Mouse (Mus musculus) liver, adult (tissue): ENCODE results near the gene Gm28171.
"Not testable (repeated sequence)": the region's sequence is repeated elsewhere in the genome, so short reads cannot be mapped to it uniquely, and the experiment has no call there.

Experiments
- GATA4 ChIP-seq: IDR thresholded peaks from 2 replicates; pipeline ENCODE4 v1.6.1; 2014; ENCODE audit warnings: mild to moderate bottlenecking, low read length; ENCODE audit not compliant: insufficient replicate concordance

Gene Gm28171

GRCm38 (mm10) chrY:5793095-5793494, at the start of gene Gm28171:
Gene Gm28171 (plus strand): TSS chrY:5793395.
- not testable (repeated sequence) for TF ChIP-seq GATA4
